Mouse (Mus musculus) testis, adult 2 months (tissue): ENCODE results near the gene Acadm.

Experiments
- CTCF ChIP-seq: fragments of 200-500 bp; IDR thresholded peaks from 2 replicates; pipeline ENCODE4 v1.5.1; 2012; ENCODE audit warnings: low read depth, mild to moderate bottlenecking, inconsistent platforms, low read length, moderate library complexity; ENCODE audit not compliant: control insufficient read depth, insufficient read depth, insufficient replicate concordance
- POLR2A ChIP-seq: fragments of 200-500 bp; IDR thresholded peaks from 2 replicates; pipeline ENCODE4 v1.6.1; 2012; ENCODE audit warnings: low read depth, mild to moderate bottlenecking, inconsistent platforms, low read length, moderate library complexity; ENCODE audit not compliant: control insufficient read depth

DNA sequence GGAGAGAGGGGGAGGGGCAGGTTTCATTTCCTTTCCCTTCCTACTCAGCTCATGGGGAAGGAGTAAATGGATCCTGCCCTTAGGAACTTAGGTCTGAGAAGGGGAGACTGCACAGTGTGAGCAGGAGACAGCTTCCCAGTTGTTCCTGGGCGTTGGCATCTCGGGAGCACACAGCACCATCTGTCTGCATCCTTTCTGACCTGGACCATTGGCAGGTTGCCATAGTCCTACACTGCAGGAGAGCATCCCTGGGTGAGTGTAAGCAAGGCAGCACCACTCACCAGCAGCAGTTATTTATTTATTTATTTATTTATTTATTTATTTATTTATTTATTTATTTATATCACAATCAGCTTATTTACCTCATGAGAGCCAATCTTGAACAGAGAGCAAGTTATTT lies 16.5 kb upstream of the Acadm start:
- TF ChIP-seq POLR2A: no peak
- TF ChIP-seq CTCF: no peak
